Mouse (Mus musculus) midbrain, embryonic 12.5 days (tissue): ENCODE data around the gene Gm45208. TPM values are rescaled to one million over a fixed set of nuclear protein-coding genes. Genes with fewer than 3 reads are reported as not detected.
"Not testable (repeated sequence)": the region's sequence is repeated elsewhere in the genome, so short reads cannot be mapped to it uniquely, and the experiment has no call there.

ENCODE experiments used
- ATAC-seq: fragments of 200-750 bp; cut with Nextera tagmentation; 2 replicates; pipeline ENCODE4 v1.8.0; 2017; ENCODE audit warnings: low read depth, moderate TSS enrichment, moderate library complexity; ENCODE audit not compliant: low FRiP score
- H3K27ac ChIP-seq: fragments of 300-500 bp; sonication (generic); replicated peaks from 2 replicates; pipeline ENCODE4 v1.5.1; 2016; ENCODE audit warnings: mild to moderate bottlenecking
- H3K27me3 ChIP-seq: fragments of 300-500 bp; sonication (generic); 2 replicates; pipeline ENCODE4 v1.6.1; 2016; ENCODE audit warnings: mild to moderate bottlenecking
- H3K36me3 ChIP-seq: fragments of 300-500 bp; sonication (generic); 2 replicates; pipeline ENCODE4 v1.6.1; 2016
- H3K4me1 ChIP-seq: fragments of 300-500 bp; sonication (generic); 2 replicates; pipeline ENCODE4 v1.6.1; 2016
- H3K4me2 ChIP-seq: fragments of 300-500 bp; sonication (generic); replicated peaks from 2 replicates; pipeline ENCODE4 v1.6.1; 2016; ENCODE audit warnings: mild to moderate bottlenecking, moderate library complexity
- H3K4me3 ChIP-seq: fragments of 300-500 bp; sonication (generic); 2 replicates; pipeline ENCODE4 v1.5.1; 2016; ENCODE audit warnings: mild to moderate bottlenecking
- H3K9ac ChIP-seq: fragments of 300-500 bp; sonication (generic); replicated peaks from 2 replicates; pipeline ENCODE4 v1.6.1; 2016; ENCODE audit warnings: mild to moderate bottlenecking, moderate library complexity
- H3K9me3 ChIP-seq: fragments of 300-500 bp; sonication (generic); 2 replicates; pipeline ENCODE4 v1.6.1; 2016; ENCODE audit warnings: mild to moderate bottlenecking
- WGBS: fragments of 180-500 bp; shearing (Covaris S2); methylation state at CpG from one replicate; pipeline ENCODE4 v1.1.7; 2016; 5-methylcytosine and 5-hydroxymethylcytosine counted together
- polyA plus RNA-seq: library from polyadenylated mRNA; unstranded; fragments of >200 nt; fragmentation: Nextera tagmentation; extraction: Ambion mirVana; gene quantifications from 2 replicates; pipeline ENCODE4 v1.2.1, GENCODE M21; 2016

Gene Gm45208
- polyA plus RNA-seq, 1 experiment from 2014 or later = not detected

GRCm38 (mm10) chrX:7728215-7728921 is 6.3 kb downstream of the Gm45208 start, which contains the start of gene Praf2:
TSS of gene Praf2 (plus strand) at chrX:7728439.
- H3K27ac ChIP-seq = peak within 1 kb of the TSS; percentile 60
- peak; percentile 94 for ATAC-seq
- no peaks in the 10 kb centered on the region for H3K27me3 ChIP-seq
- 0 out of 2 replicates have a peak, but pooled peaks cover 9% of the 10 kb centered on the region for H3K4me1 ChIP-seq
- no peaks in the 10 kb centered on the region for H3K9me3 ChIP-seq
- WGBS = 24% methylated on average over 42 of the region's 42 CpGs
- peaks cover 16% of the 10 kb centered on the region; the same call in 1 of the 2 replicates for H3K36me3 ChIP-seq
- peak within 1 kb of the TSS; percentile 58 for H3K4me2 ChIP-seq
- peak within 1 kb of the TSS; percentile 61 for H3K9ac ChIP-seq
- H3K4me3 ChIP-seq = peak within 1 kb of the TSS; percentile 49

- Histone ChIP-seq H3K4me2 (peak overlapping the region; percentile 58), H3K4me3 (peak overlapping the region; percentile 49), H3K4me1 (0 out of 2 replicates have a peak, but pooled peaks cover 9% of the 10 kb centered on the region), H3K27me3 (no peaks in the 10 kb centered on the region), H3K27ac (peak overlapping the region; percentile 60; the same call in 1 of the 2 replicates), H3K9me3 (no peaks in the 10 kb centered on the region), H3K36me3 (peaks cover 16% of the 10 kb centered on the region; the same call in 1 of the 2 replicates), H3K9ac (peak overlapping the region; percentile 61)
- WGBS = 38% methylated on average over 4 of the region's 4 CpGs
- no peak; the same call in none of the 2 replicates for ATAC-seq
Measured at GRCm38 (mm10) chrX:7728922-7729265, 6.8 kb downstream of the Gm45208 start.

GRCm38 (mm10) chrX:7733571-7734156 is 11.6 kb downstream of the Gm45208 start:
- Histone ChIP-seq H3K36me3 (peaks cover 5% of the 10 kb centered on the region; the same call in 1 of the 2 replicates), H3K9ac (no peak overlapping the region), H3K27me3 (no peaks in the 10 kb centered on the region), H3K4me3 (no peak overlapping the region), H3K9me3 (no peaks in the 10 kb centered on the region), H3K4me2 (no peak overlapping the region), H3K4me1 (0 out of 2 replicates have a peak, but pooled peaks cover 5% of the 10 kb centered on the region), H3K27ac (no peak overlapping the region)
- no peak for ATAC-seq
- WGBS = 42% methylated on average over 23 of the region's 26 CpGs

DNA sequence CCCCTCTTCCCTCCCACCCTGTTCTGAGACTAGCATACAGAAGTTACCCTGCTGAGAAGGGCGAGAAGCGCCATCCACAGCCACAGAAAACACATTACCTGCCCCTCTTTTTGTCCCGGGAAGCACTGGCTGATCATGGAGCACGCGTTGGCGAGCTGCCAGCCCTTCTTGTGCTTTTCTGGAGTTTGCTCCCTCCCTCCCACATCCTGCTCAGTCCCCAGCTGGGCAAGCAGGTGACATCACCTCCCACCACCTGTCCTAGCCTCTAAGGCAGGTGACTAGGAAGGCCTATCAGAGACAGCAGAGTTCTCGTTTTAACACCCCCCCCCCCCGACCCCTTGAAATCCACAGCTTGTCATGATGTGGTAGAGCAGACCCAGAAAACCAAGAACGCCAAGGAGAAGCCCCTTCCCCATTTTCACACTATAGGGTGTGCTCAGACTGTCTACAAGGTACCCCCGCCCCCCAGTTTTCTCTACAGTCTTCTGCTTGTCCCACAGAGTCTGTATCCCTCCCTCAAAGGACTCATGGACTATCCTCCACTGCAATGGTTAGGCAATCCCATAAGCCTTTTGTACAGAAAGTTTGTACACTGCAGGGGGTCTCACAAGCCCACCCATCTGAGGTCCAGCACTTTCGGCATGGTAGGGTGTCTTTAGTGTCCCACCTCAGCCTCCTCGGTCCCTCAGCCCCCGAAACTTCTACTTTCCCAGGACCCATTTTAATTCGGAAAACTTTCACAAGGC is 17.5 kb downstream of the Gm45208 start:
- WGBS = 74% methylated on average over 14 of the region's 14 CpGs
- ATAC-seq = no peak
- no peak overlapping the region for H3K27ac ChIP-seq

DNA sequence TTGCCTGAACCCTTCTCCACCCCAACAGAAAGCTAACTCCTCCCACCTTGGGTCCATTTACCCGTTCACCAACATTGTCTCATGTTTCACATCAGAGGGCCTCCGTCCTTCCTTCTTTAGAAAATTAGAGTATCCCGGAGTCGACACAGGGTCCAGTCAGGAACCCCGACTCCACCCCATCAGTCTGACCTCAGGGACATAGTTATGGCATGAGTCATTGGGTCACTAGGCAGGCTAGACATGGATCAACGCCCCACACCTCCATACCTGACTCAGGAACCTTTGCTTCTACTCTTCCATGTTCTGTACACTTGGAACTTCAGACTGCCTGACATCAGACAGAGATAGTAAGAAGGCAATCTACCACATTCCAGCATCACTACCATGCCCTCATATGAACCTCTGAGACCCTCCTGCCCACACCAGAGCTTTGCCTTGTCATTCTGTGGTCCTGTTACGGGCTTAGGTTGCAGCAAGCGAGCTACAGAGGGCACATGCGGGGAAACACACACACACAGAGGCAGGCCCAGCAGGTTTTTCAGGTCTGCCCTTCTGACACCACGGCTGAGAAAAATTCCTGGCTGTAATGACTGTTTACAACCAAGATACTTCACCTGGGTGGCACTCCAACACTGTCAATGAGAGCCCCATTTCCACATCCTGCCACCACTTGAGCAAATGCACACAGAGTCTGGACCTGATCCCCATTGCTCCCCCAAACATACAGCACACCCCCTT is 18.2 kb downstream of the Gm45208 start:
- H3K27ac ChIP-seq = no peak overlapping the region
- H3K9me3 ChIP-seq = no peaks in the 10 kb centered on the region
- H3K4me3 ChIP-seq = no peak overlapping the region
- WGBS = 69% methylated on average over 10 of the region's 10 CpGs
- H3K4me2 ChIP-seq = no peak overlapping the region
- H3K36me3 ChIP-seq = peaks cover 5% of the 10 kb centered on the region; the same call in 1 of the 2 replicates
- no peaks in the 10 kb centered on the region for H3K4me1 ChIP-seq
- H3K9ac ChIP-seq = no peak overlapping the region
- H3K27me3 ChIP-seq = no peaks in the 10 kb centered on the region
- no peak for ATAC-seq

More for the DNA sequence above, 17.5 kb downstream of the Gm45208 start:
- H3K4me1 ChIP-seq = no peaks in the 10 kb centered on the region
- H3K9me3 ChIP-seq = no peaks in the 10 kb centered on the region
- H3K36me3 ChIP-seq = peaks cover 5% of the 10 kb centered on the region; the same call in 1 of the 2 replicates
- H3K4me2 ChIP-seq = no peak overlapping the region
- no peak overlapping the region for H3K9ac ChIP-seq
- no peaks in the 10 kb centered on the region for H3K27me3 ChIP-seq
- H3K4me3 ChIP-seq = no peak overlapping the region

DNA sequence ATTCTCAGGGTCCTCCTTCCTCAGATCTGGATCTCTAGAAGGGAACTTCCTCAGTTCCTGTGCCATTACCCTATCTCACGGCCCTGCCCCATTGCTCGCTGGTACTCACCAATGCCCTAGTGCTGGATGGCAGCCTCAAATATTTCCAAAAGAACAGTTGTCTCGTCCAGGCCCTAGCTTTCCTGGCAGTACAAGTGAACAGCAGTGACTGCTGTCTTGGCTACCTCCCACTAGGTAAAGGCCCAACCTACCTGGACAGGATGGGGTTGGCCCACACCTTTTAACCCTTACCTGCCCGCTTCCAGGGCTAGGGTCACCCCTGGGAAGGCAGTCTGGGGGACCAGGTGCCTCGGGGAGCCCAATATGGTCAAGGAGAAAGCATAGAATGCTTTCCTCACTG is 19.1 kb downstream of the Gm45208 start:
- H3K9ac ChIP-seq = no peak overlapping the region
- H3K4me1 ChIP-seq = no peaks in the 10 kb centered on the region
- no peaks in the 10 kb centered on the region for H3K27me3 ChIP-seq
- H3K4me2 ChIP-seq = no peak overlapping the region
- no peak overlapping the region for H3K4me3 ChIP-seq
- peaks cover 5% of the 10 kb centered on the region; the same call in 1 of the 2 replicates for H3K36me3 ChIP-seq
- 77% methylated on average over 5 of the region's 5 CpGs for whole genome bisulfite sequencing
- no peak overlapping the region for H3K27ac ChIP-seq
- no peaks in the 10 kb centered on the region for H3K9me3 ChIP-seq
- no peak for ATAC-seq

DNA sequence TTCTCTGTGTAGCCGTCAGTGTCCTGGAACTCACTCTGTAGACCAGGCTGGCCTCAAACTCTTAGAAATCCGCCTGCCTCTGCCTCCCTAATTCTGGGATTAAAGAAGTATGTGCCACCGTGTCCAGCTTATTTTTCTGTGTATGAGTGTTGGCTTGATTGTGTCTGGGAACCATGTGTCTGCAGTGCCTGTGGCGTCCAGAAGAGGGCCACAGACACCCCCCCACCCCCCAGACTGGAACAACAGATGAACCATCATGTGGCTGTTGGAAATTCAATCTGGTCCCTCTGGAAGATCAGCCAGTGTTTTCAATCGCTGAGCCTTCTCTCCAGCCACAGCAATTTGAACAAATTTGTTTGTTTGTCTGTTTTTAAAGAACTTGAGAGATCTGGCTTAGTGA is 21.4 kb downstream of the Gm45208 start:
- no peak for ATAC-seq
- no peak overlapping the region for H3K27ac ChIP-seq
- no peaks in the 10 kb centered on the region for H3K27me3 ChIP-seq
- H3K4me3 ChIP-seq = no peak overlapping the region
- no peaks in the 10 kb centered on the region for H3K36me3 ChIP-seq
- no peaks in the 10 kb centered on the region for H3K4me1 ChIP-seq
- no peak overlapping the region for H3K4me2 ChIP-seq
- no peaks in the 10 kb centered on the region for H3K9me3 ChIP-seq
- no peak overlapping the region for H3K9ac ChIP-seq
- WGBS = 63% methylated on average over 5 of the region's 5 CpGs

- 61% methylated on average over 1 of the region's 1 CpGs for WGBS
Measured at GRCm38 (mm10) chrX:7744940-7745339, 22.9 kb downstream of the Gm45208 start.

DNA sequence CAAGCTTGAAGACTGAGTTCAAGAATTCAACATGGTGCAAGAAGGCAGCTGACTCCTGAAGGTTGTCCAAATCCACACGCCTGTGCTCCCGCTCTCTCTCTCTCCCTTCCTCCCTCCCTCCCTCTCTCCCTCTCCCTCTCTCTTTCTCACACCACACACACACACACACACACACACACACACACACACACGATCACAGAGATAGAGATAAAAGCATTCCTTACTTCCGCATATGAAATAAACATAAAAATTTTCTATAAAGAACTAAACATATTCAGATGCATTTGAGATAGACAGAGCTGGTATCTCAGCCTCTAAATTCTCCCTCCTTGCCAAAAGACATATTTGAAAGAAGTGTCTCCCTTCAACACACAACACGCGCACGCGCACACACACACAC is 23.4 kb downstream of the Gm45208 start:
- no peak for ATAC-seq
- Histone ChIP-seq H3K27ac (no peak overlapping the region), H3K9ac (no peak overlapping the region), H3K27me3 (no peaks in the 10 kb centered on the region), H3K4me2 (no peak overlapping the region), H3K4me3 (no peak overlapping the region), H3K9me3 (no peaks in the 10 kb centered on the region), H3K36me3 (no peaks in the 10 kb centered on the region), H3K4me1 (no peaks in the 10 kb centered on the region)
- WGBS = 87% methylated on average over 8 of the region's 8 CpGs

More at GRCm38 (mm10) chrX:7744940-7745339, 22.9 kb downstream of the Gm45208 start:
- Histone ChIP-seq H3K9ac (no peak overlapping the region), H3K4me3 (no peak overlapping the region), H3K27me3 (no peaks in the 10 kb centered on the region), H3K36me3 (no peaks in the 10 kb centered on the region), H3K4me1 (no peaks in the 10 kb centered on the region), H3K4me2 (no peak overlapping the region), H3K9me3 (no peaks in the 10 kb centered on the region), H3K27ac (no peak overlapping the region)
- ATAC-seq = no peak

DNA sequence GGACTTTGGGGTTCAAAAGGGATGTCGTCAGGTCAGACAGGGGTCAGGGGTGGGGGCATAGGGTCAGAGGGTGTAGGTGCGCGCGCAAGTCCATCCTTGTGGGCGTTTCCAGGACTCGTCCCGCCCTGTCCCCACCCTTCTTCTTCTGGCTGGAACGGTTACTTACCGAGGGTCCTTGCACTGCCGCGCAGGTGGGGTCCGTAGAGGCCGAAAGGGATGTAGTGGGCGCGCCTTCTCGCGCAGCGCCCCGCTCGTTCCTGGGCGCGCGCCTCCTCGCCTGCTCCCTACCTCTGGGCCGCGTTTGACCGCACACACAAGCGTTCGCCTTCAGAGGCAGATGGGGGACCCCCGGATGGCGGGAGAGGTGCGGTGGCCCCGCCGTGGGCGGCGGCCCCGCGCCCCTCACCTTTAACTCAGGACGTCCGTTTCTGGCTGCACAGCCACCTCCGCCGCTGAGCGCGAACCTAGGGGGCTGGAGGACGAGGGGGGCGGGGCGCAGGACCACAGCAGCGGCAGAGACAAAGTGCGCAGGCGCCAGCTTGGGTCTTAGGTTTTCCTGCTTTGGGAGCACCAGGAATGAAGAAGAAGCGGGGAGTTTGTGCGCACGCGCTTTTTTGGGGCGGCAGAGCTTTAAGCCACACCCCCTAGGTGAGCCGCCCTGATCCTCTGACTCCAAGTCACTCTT is 28.5 kb downstream of the Gm45208 start, which contains the start of gene Ccdc120:
Gene Ccdc120, minus strand, starts transcription at position 474 of the 685 bp plus-strand sequence.
- H3K9me3 ChIP-seq = no peaks in the 10 kb centered on the region
- peak within 1 kb of the TSS; percentile 64 for H3K9ac ChIP-seq
- ATAC-seq = peak; percentile 82
- no peaks in the 10 kb centered on the region for H3K4me1 ChIP-seq
- H3K36me3 ChIP-seq = no peaks in the 10 kb centered on the region
- H3K4me3 ChIP-seq = peak within 1 kb of the TSS; percentile 67
- 0 out of 2 replicates have a peak within 1 kb of the TSS, but pooled peaks have one; percentile 25 for H3K27ac ChIP-seq
- H3K4me2 ChIP-seq = peak within 1 kb of the TSS; percentile 56
- no peaks in the 10 kb centered on the region for H3K27me3 ChIP-seq
- 18% methylated on average over 52 of the region's 56 CpGs for WGBS

DNA sequence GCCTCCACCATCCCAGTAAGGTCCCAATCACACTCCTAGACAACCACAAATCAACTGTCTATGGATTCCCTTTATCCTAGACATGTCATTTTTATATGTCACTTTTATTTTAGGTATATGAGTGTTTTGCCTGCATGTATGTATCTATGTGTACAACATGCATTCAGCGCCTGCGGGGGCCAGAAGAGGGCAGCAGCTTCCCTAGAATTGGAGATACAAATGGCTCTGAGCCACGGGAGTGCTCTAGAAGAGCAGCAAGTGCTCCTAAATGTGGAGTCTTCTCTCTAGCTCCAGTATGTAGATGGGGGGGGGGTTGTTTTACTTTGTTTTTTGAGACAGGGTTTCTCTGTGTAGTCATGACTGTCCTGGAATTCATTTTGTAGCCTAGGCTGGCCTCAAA is 31.6 kb downstream of the Gm45208 start:
- H3K9me3 ChIP-seq, H3K4me2 ChIP-seq, H3K9ac ChIP-seq, H3K4me1 ChIP-seq, H3K27me3 ChIP-seq, H3K36me3 ChIP-seq, H3K4me3 ChIP-seq, H3K27ac ChIP-seq: not testable (repeated sequence)
- WGBS = 17% methylated on average over 3 of the region's 3 CpGs
- peak; percentile 48; the same call in 1 of the 2 replicates for ATAC-seq
